Mouse (Mus musculus): ENCODE data around the gene Mcu. TPM values are rescaled to one million over a fixed set of nuclear protein-coding genes. Genes with fewer than 3 reads are reported as not detected.

Mcu gene
- polyA plus RNA-seq, 1 experiment = 16.7 TPM

GRCm38 (mm10) chr10:59628641-59629505 is 12.4 kb upstream of the Mcu start:
- Histone ChIP-seq H3K4me1 (ENCODE audit: control insufficient read depth, insufficient read depth, low read length) (no peaks in the 10 kb centered on the region), H3K36me3 (ENCODE audit: control insufficient read depth, insufficient read depth, low read length) (no peaks in the 10 kb centered on the region), H3K27me3 (ENCODE audit: control insufficient read depth, insufficient read depth, low read length) (no peaks in the 10 kb centered on the region), H3K27ac (ENCODE audit: control insufficient read depth, insufficient read depth, low read depth, low read length) (no peak overlapping the region), H3K4me3 (ENCODE audit: control insufficient read depth, low read depth, low read length) (no peak overlapping the region)
- TF ChIP-seq POLR2A (IDR thresholded peaks at IDR 0.05; ENCODE audit: control insufficient read depth, low read depth, low read length) = no peak
- TF ChIP-seq CTCF (IDR thresholded peaks at IDR 0.05; ENCODE audit: control insufficient read depth, insufficient read depth, insufficient replicate concordance, low read depth, low read length) = no peak

- no peak for TF ChIP-seq POLR2A (IDR thresholded peaks at IDR 0.05; ENCODE audit: control insufficient read depth, low read depth, low read length)
- no peak for TF ChIP-seq CTCF (IDR thresholded peaks at IDR 0.05; ENCODE audit: control insufficient read depth, insufficient read depth, insufficient replicate concordance, low read depth, low read length)
- no peaks in the 10 kb centered on the region for H3K27me3 ChIP-seq (ENCODE audit: control insufficient read depth, insufficient read depth, low read length)
- no peaks in the 10 kb centered on the region for H3K4me1 ChIP-seq (ENCODE audit: control insufficient read depth, insufficient read depth, low read length)
- no peak overlapping the region for H3K4me3 ChIP-seq (ENCODE audit: control insufficient read depth, low read depth, low read length)
- H3K27ac ChIP-seq (ENCODE audit: control insufficient read depth, insufficient read depth, low read depth, low read length) = no peak overlapping the region
- no peaks in the 10 kb centered on the region for H3K36me3 ChIP-seq (ENCODE audit: control insufficient read depth, insufficient read depth, low read length)
Observed at GRCm38 (mm10) chr10:59623496-59623895, 7.0 kb upstream of the Mcu start.

GRCm38 (mm10) chr10:59621355-59621754 is 4.9 kb upstream of the Mcu start:
- Histone ChIP-seq H3K27me3 (ENCODE audit: control insufficient read depth, insufficient read depth, low read length) (no peaks in the 10 kb centered on the region), H3K4me1 (ENCODE audit: control insufficient read depth, insufficient read depth, low read length) (peaks cover 2% of the 10 kb centered on the region; the same call in 1 of the 2 replicates), H3K27ac (ENCODE audit: control insufficient read depth, insufficient read depth, low read depth, low read length) (no peak overlapping the region), H3K4me3 (ENCODE audit: control insufficient read depth, low read depth, low read length) (no peak overlapping the region), H3K36me3 (ENCODE audit: control insufficient read depth, insufficient read depth, low read length) (no peaks in the 10 kb centered on the region)
- TF ChIP-seq POLR2A (IDR thresholded peaks at IDR 0.05; ENCODE audit: control insufficient read depth, low read depth, low read length) (no peak), CTCF (IDR thresholded peaks at IDR 0.05; ENCODE audit: control insufficient read depth, insufficient read depth, insufficient replicate concordance, low read depth, low read length) (no peak)

DNA sequence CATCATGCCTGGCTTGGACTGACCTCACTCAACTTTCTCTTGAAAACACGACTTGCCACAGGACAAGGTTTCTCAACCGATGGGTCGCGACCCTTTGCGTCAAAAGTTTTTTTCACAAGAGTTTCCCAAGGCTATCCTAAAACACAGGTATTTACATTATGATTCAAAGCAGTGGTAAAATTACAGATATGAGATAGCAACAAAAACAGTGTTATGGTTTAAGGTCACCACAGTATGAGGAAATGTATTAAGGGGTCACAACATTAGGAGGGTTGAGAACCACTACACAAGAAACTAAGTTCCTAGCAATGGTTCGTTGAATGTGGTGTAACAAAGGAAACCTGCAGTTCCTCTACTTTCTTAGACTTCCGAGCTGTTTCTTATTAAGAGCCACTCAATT is 1.3 kb upstream of the Mcu start:
- no peaks in the 10 kb centered on the region for H3K36me3 ChIP-seq (ENCODE audit: control insufficient read depth, insufficient read depth, low read length)
- H3K27ac ChIP-seq (ENCODE audit: control insufficient read depth, insufficient read depth, low read depth, low read length) = no peak overlapping the region
- H3K27me3 ChIP-seq (ENCODE audit: control insufficient read depth, insufficient read depth, low read length) = no peaks in the 10 kb centered on the region
- no peak overlapping the region for H3K4me3 ChIP-seq (ENCODE audit: control insufficient read depth, low read depth, low read length)
- no peak for TF ChIP-seq CTCF (IDR thresholded peaks at IDR 0.05; ENCODE audit: control insufficient read depth, insufficient read depth, insufficient replicate concordance, low read depth, low read length)
- TF ChIP-seq POLR2A (IDR thresholded peaks at IDR 0.05; ENCODE audit: control insufficient read depth, low read depth, low read length) = no peak
- peaks cover 7% of the 10 kb centered on the region for H3K4me1 ChIP-seq (ENCODE audit: control insufficient read depth, insufficient read depth, low read length)

DNA sequence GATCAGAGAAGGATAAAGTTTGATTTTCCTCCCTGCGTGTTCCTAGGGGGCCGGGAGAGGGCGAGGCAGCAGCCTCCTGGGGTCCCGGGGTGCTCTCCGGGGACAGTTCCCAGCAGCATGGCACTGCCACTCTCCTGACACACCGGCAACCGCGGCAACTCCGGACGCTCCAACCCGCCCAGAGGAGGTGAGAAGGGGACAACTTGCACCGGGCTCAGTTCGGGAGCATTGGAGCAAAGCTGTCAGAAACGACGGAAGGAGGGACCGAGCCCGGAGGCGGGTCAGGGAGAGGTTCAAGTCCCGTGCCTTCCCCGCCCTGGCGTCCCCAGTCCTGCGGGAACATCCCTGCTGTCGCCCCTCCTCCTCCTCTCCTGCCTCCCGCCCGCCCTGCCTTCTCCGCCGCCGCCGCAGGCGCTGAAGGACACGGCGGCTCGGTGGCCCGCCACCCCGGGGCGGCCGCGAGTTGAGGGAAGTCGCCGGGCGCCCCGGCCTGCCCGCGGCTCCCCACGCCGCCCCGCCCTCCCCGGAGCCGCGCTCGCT is 441 bp downstream of the Mcu start, which contains the start of gene Gm10322:
Gene Gm10322 (plus strand): TSS at position 83 of the 540 bp plus-strand sequence.
- Histone ChIP-seq H3K27me3 (ENCODE audit: control insufficient read depth, insufficient read depth, low read length) (no peaks in the 10 kb centered on the region), H3K36me3 (ENCODE audit: control insufficient read depth, insufficient read depth, low read length) (no peaks in the 10 kb centered on the region), H3K27ac (ENCODE audit: control insufficient read depth, insufficient read depth, low read depth, low read length) (0 out of 2 replicates have a peak within 1 kb of the TSS, but pooled peaks have one; percentile 12), H3K4me1 (ENCODE audit: control insufficient read depth, insufficient read depth, low read length) (peaks cover 7% of the 10 kb centered on the region), H3K4me3 (ENCODE audit: control insufficient read depth, low read depth, low read length) (peak within 1 kb of the TSS; percentile 73)
- TF ChIP-seq CTCF (IDR thresholded peaks at IDR 0.05; ENCODE audit: control insufficient read depth, insufficient read depth, insufficient replicate concordance, low read depth, low read length) = no peak
- TF ChIP-seq POLR2A (IDR thresholded peaks at IDR 0.05; ENCODE audit: control insufficient read depth, low read depth, low read length) = no peak

DNA sequence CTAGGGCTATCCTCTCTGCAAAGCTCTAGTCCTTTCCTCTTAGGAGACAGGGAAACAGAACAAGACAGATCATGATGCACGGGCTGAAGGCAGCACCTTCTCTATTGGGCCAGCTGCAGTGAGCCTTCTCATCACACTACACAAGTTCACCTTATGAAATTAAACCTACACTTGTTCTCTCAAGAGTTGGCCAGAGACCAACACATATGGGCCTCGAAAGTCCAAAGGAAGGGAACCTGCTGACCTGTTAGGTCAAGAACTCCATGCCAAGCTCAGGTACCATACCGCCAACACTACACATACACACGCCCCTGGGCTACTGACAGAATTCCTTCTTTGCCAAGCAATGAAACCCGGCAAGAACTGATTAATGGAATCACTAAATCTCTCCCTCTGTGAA is 1.1 kb downstream of the Mcu start:
- no peaks in the 10 kb centered on the region for H3K27me3 ChIP-seq (ENCODE audit: control insufficient read depth, insufficient read depth, low read length)
- H3K4me3 ChIP-seq (ENCODE audit: control insufficient read depth, low read depth, low read length) = peak overlapping the region; percentile 73; the same call in 1 of the 2 replicates
- no peaks in the 10 kb centered on the region for H3K36me3 ChIP-seq (ENCODE audit: control insufficient read depth, insufficient read depth, low read length)
- H3K27ac ChIP-seq (ENCODE audit: control insufficient read depth, insufficient read depth, low read depth, low read length) = no peak overlapping the region
- peaks cover 7% of the 10 kb centered on the region for H3K4me1 ChIP-seq (ENCODE audit: control insufficient read depth, insufficient read depth, low read length)
- TF ChIP-seq POLR2A (IDR thresholded peaks at IDR 0.05; ENCODE audit: control insufficient read depth, low read depth, low read length) (no peak), CTCF (IDR thresholded peaks at IDR 0.05; ENCODE audit: control insufficient read depth, insufficient read depth, insufficient replicate concordance, low read depth, low read length) (no peak)

DNA sequence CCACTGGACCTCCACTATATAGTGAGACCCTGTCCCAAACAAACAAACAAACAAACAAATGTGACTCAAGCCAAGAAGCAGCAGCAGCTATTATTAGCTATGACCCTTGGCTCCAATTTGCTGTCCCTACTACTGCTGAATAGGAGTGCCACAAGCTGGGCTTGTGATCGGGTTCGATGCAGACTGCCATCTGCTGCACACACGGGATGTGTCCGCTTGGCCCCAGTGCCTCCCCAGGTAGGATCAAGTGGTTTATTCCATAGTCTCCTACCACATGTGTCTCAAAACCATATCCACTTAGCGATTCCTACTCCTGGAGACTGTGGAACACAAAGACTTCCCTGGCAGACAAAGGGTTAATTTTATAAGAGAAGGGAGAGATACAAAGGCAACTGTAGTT is 2.4 kb downstream of the Mcu start:
- TF ChIP-seq CTCF (IDR thresholded peaks at IDR 0.05; ENCODE audit: control insufficient read depth, insufficient read depth, insufficient replicate concordance, low read depth, low read length) (no peak), POLR2A (IDR thresholded peaks at IDR 0.05; ENCODE audit: control insufficient read depth, low read depth, low read length) (no peak)
- Histone ChIP-seq H3K4me3 (ENCODE audit: control insufficient read depth, low read depth, low read length) (no peak overlapping the region), H3K27ac (ENCODE audit: control insufficient read depth, insufficient read depth, low read depth, low read length) (no peak overlapping the region), H3K36me3 (ENCODE audit: control insufficient read depth, insufficient read depth, low read length) (no peaks in the 10 kb centered on the region), H3K4me1 (ENCODE audit: control insufficient read depth, insufficient read depth, low read length) (peaks cover 7% of the 10 kb centered on the region), H3K27me3 (ENCODE audit: control insufficient read depth, insufficient read depth, low read length) (no peaks in the 10 kb centered on the region)

Data from testis, adult 2 months (tissue).